Mouse (Mus musculus): ENCODE results near the gene Erp29. TPM values are rescaled to one million over a fixed set of nuclear protein-coding genes. Genes with fewer than 3 reads are reported as not detected.

Erp29 gene
- polyA plus RNA-seq, 1 experiment, result 257 TPM

- H3K4me1 ChIP-seq, result peaks cover 74% of the 10 kb centered on the region
- TF ChIP-seq GATA1 (IDR thresholded peaks at IDR 0.05; ENCODE audit: borderline replicate concordance, low read length), result no peak
- TF ChIP-seq FLI1 (IDR thresholded peaks at IDR 0.05; ENCODE audit: low read length), result no peak
- no peaks in the 10 kb centered on the region for H3K9me3 ChIP-seq
- peaks cover 47% of the 10 kb centered on the region for H3K36me3 ChIP-seq (replicated peaks; ENCODE audit: low read length)
- no peaks in the 10 kb centered on the region for H3K27me3 ChIP-seq (replicated peaks)
- H3K4me3 ChIP-seq (replicated peaks), result peak overlapping the region; percentile 100
Observed at GRCm38 (mm10) chr5:121451203-121451602, 1.1 kb downstream of the Erp29 start.

- Histone ChIP-seq H3K4me1 (peaks cover 67% of the 10 kb centered on the region), H3K9me3 (no peaks in the 10 kb centered on the region)
Observed at GRCm38 (mm10) chr5:121450476-121450875, 1.8 kb downstream of the Erp29 start.

DNA sequence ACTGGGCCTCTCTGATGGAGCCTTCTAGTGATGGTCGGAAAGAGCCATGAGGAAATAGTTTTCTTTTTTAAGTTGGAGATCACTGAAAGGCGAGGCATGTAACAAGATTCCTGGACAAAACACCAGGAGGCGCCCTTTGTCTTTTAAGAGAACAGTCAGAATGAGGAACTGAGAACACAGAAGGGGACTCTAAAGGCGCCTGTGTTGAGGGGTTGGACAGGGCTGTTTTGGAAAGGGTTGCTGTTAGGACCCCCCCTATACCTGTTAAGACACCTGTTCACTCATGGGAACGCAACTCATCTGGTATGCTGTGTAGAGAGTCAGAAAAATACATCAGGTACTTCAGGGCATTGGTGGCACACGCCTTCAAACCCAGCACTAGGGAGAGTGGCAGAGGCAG, 2.3 kb downstream of the Erp29 start:
- peak overlapping the region; percentile 53 for H3K4me3 ChIP-seq (replicated peaks)
- peaks cover 63% of the 10 kb centered on the region for H3K4me1 ChIP-seq
- peaks cover 59% of the 10 kb centered on the region for H3K36me3 ChIP-seq (replicated peaks; ENCODE audit: low read length)
- H3K9me3 ChIP-seq, result no peaks in the 10 kb centered on the region
- no peak for TF ChIP-seq GATA1 (IDR thresholded peaks at IDR 0.05; ENCODE audit: borderline replicate concordance, low read length)
- no peak for TF ChIP-seq FLI1 (IDR thresholded peaks at IDR 0.05; ENCODE audit: low read length)
- no peaks in the 10 kb centered on the region for H3K27me3 ChIP-seq (replicated peaks)

More at GRCm38 (mm10) chr5:121450476-121450875, 1.8 kb downstream of the Erp29 start:
- Histone ChIP-seq H3K27me3 (replicated peaks) (no peaks in the 10 kb centered on the region), H3K36me3 (replicated peaks; ENCODE audit: low read length) (peaks cover 54% of the 10 kb centered on the region), H3K4me3 (replicated peaks) (peak overlapping the region; percentile 70)
- TF ChIP-seq GATA1 (IDR thresholded peaks at IDR 0.05; ENCODE audit: borderline replicate concordance, low read length) (no peak), FLI1 (IDR thresholded peaks at IDR 0.05; ENCODE audit: low read length) (no peak)

DNA sequence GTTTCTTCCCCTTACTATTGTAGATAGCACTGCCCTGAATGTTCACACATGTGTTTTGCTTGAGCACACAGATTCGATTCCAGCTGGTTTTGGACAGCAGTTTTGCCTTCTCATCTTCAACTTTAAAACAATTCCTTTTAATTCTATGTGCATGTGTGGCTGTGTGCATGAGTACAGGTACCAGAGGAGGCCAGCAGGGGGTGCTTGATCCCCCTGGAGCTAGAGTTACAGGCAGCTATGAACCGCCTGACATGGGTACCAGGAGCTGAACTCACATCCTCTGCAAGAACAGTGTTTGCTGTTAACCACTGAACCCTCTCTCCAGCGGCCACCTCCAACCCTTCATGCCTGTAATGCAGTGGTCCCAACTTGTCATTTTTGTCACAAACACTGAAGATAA, 3.9 kb downstream of the Erp29 start:
- TF ChIP-seq FLI1 (IDR thresholded peaks at IDR 0.05; ENCODE audit: low read length) (no peak), GATA1 (IDR thresholded peaks at IDR 0.05; ENCODE audit: borderline replicate concordance, low read length) (no peak)
- Histone ChIP-seq H3K36me3 (replicated peaks; ENCODE audit: low read length) (peaks cover 65% of the 10 kb centered on the region), H3K4me3 (replicated peaks) (no peak overlapping the region), H3K4me1 (peaks cover 53% of the 10 kb centered on the region), H3K9me3 (no peaks in the 10 kb centered on the region), H3K27me3 (replicated peaks) (no peaks in the 10 kb centered on the region)

DNA sequence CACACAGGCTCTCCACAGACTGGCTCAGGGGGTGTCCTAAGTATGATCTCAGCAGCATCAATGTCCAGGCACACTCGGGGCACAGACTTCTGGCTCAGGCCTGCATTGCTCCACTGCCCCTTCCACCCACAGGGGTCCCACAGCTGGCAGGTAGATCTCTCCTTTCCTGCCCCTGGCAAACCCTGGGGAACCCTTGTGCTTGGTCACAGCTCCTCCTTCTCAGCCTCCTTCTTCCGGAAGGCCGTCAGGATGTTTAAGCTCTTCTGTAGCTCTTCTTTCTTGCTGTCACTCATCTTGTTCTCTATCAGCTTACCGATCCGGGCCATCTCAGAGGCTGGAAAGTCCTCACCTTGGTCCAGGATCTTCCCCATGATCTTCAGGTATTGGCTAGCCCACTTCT, 7.4 kb downstream of the Erp29 start:
- no peak overlapping the region for H3K4me3 ChIP-seq (replicated peaks)
- H3K36me3 ChIP-seq (replicated peaks; ENCODE audit: low read length), result peaks cover 98% of the 10 kb centered on the region
- H3K27me3 ChIP-seq (replicated peaks), result no peaks in the 10 kb centered on the region
- TF ChIP-seq GATA1 (IDR thresholded peaks at IDR 0.05; ENCODE audit: borderline replicate concordance, low read length) (no peak), FLI1 (IDR thresholded peaks at IDR 0.05; ENCODE audit: low read length) (no peak)
- peaks cover 29% of the 10 kb centered on the region for H3K4me1 ChIP-seq
- no peaks in the 10 kb centered on the region for H3K9me3 ChIP-seq

GRCm38 (mm10) chr5:121443548-121443947, 8.8 kb downstream of the Erp29 start:
- H3K36me3 ChIP-seq (replicated peaks; ENCODE audit: low read length), result peaks cover 98% of the 10 kb centered on the region
- peaks cover 21% of the 10 kb centered on the region for H3K4me1 ChIP-seq
- H3K9me3 ChIP-seq, result no peaks in the 10 kb centered on the region
- H3K27me3 ChIP-seq (replicated peaks), result no peaks in the 10 kb centered on the region
- no peak overlapping the region for H3K4me3 ChIP-seq (replicated peaks)
- TF ChIP-seq FLI1 (IDR thresholded peaks at IDR 0.05; ENCODE audit: low read length) (no peak), GATA1 (IDR thresholded peaks at IDR 0.05; ENCODE audit: borderline replicate concordance, low read length) (no peak)

DNA sequence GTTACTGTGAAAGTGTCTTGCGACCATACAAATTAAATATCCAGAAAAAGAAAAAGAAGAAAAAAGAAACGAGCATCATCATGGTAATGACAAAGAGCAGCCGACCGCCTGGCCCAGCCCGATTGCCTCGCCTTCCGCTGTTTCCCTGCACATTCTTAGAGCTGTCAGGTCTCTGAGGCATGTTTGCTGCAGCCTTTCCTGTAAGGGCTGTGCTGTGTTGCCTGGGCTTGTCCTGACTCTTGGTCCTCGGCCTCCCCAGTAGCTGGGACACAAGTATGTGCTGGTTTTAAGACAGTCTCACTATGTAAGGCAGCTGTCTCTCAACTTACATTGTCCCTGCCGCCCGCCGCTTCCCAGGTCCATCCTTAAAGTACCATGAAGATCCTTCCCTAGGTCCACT, 13.6 kb downstream of the Erp29 start:
- TF ChIP-seq FLI1 (IDR thresholded peaks at IDR 0.05; ENCODE audit: low read length) (no peak), GATA1 (IDR thresholded peaks at IDR 0.05; ENCODE audit: borderline replicate concordance, low read length) (no peak)
- Histone ChIP-seq H3K4me1 (peaks cover 14% of the 10 kb centered on the region), H3K9me3 (no peaks in the 10 kb centered on the region), H3K4me3 (replicated peaks) (no peak overlapping the region), H3K27me3 (replicated peaks) (no peaks in the 10 kb centered on the region), H3K36me3 (replicated peaks; ENCODE audit: low read length) (peaks cover 98% of the 10 kb centered on the region)

DNA sequence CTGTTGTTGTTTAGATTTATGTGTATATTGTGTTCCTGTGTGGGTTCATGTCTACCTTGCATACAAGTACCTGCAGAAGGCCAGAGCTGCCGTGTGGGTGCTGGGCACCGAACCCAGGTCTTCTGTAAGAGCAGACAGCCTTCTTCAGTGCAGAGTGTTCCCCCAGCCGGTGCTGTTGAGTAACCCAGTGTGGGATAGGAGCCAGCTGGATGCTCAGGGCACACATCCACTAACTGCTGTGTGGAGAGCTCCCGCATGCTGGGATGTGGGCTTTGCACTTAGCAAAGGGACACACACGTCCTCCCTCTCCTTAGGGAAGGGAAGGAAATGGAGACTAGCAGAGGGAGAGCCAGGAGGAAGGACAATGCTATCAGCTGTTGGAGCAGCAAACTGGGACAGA, 14.2 kb downstream of the Erp29 start:
- H3K36me3 ChIP-seq (replicated peaks; ENCODE audit: low read length), result peaks cover 99% of the 10 kb centered on the region
- H3K27me3 ChIP-seq (replicated peaks), result no peaks in the 10 kb centered on the region
- peak overlapping the region; percentile 4 for H3K4me3 ChIP-seq (replicated peaks)
- TF ChIP-seq GATA1 (IDR thresholded peaks at IDR 0.05; ENCODE audit: borderline replicate concordance, low read length), result no peak
- TF ChIP-seq FLI1 (IDR thresholded peaks at IDR 0.05; ENCODE audit: low read length), result no peak
- peaks cover 14% of the 10 kb centered on the region for H3K4me1 ChIP-seq
- H3K9me3 ChIP-seq, result no peaks in the 10 kb centered on the region

GRCm38 (mm10) chr5:121428954-121429353, 23.4 kb downstream of the Erp29 start:
- H3K4me3 ChIP-seq (replicated peaks), result no peak overlapping the region
- H3K36me3 ChIP-seq (replicated peaks; ENCODE audit: low read length), result peaks cover 99% of the 10 kb centered on the region

GRCm38 (mm10) chr5:121423297-121423696, 29.0 kb downstream of the Erp29 start:
- Histone ChIP-seq H3K4me1 (peaks cover 31% of the 10 kb centered on the region), H3K36me3 (replicated peaks; ENCODE audit: low read length) (peaks cover 99% of the 10 kb centered on the region), H3K4me3 (replicated peaks) (no peak overlapping the region), H3K9me3 (no peaks in the 10 kb centered on the region), H3K27me3 (replicated peaks) (no peaks in the 10 kb centered on the region)
- TF ChIP-seq FLI1 (IDR thresholded peaks at IDR 0.05; ENCODE audit: low read length) (no peak), GATA1 (IDR thresholded peaks at IDR 0.05; ENCODE audit: borderline replicate concordance, low read length) (no peak)

More at GRCm38 (mm10) chr5:121428954-121429353, 23.4 kb downstream of the Erp29 start:
- TF ChIP-seq GATA1 (IDR thresholded peaks at IDR 0.05; ENCODE audit: borderline replicate concordance, low read length), result no peak
- TF ChIP-seq FLI1 (IDR thresholded peaks at IDR 0.05; ENCODE audit: low read length), result no peak
- Histone ChIP-seq H3K4me1 (peaks cover 18% of the 10 kb centered on the region), H3K27me3 (replicated peaks) (no peaks in the 10 kb centered on the region), H3K9me3 (no peaks in the 10 kb centered on the region)

DNA sequence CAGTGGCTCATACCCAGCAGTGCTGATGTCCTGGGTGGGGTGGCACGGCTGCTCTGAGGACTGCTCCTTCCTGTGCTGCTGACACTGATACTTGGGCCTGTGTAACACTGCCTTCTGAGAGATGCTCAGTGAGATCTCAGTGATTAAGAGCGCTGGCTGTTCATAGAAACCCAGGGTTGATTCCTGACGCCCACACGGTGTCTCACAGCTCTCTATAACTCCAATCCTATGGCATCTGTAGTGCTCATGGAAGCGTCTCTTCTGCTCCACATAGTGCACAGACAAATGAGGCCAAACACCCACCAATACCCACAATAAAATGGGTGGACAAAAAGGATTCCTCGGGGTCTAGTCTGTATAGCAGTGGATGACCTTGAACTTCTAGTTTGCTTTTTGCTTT, 29.5 kb downstream of the Erp29 start:
- Histone ChIP-seq H3K9me3 (no peaks in the 10 kb centered on the region), H3K36me3 (replicated peaks; ENCODE audit: low read length) (peaks cover 99% of the 10 kb centered on the region), H3K4me1 (peaks cover 31% of the 10 kb centered on the region), H3K4me3 (replicated peaks) (peak overlapping the region; percentile 40), H3K27me3 (replicated peaks) (no peaks in the 10 kb centered on the region)
- TF ChIP-seq GATA1 (IDR thresholded peaks at IDR 0.05; ENCODE audit: borderline replicate concordance, low read length) (no peak), FLI1 (IDR thresholded peaks at IDR 0.05; ENCODE audit: low read length) (no peak)
